Mouse (Mus musculus): ENCODE results near the gene Klf13. TPM values are rescaled to one million over a fixed set of nuclear protein-coding genes. Genes with fewer than 3 reads are reported as not detected.
A peak's percentile ranks its signal among the peaks of the same experiment; 100 is the strongest.

Gene Klf13
- polyA plus RNA-seq, 1 experiment from 2014 or later = 134 TPM

DNA sequence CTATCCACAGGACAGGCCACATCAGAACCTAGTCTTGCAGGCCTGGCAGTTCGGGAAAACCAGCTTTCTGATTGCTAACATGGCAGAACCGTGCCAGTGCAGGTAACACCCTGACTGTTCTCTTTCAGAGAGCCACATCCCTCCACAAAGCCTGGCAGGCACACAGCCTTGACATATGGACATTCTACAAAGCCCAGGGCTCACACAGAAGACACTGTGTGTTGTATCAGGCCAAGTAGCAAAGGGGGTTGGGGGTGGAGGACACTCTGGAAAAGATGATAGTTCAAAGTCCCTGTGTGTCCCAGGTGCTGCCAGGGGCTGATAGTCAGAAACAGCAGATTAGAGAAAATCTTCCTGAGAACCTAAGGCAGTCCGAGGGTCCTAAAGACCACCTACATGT is 12.2 kb downstream of the Klf13 start:
- no peak for DNase-seq (ENCODE audit: low spot score)

DNA sequence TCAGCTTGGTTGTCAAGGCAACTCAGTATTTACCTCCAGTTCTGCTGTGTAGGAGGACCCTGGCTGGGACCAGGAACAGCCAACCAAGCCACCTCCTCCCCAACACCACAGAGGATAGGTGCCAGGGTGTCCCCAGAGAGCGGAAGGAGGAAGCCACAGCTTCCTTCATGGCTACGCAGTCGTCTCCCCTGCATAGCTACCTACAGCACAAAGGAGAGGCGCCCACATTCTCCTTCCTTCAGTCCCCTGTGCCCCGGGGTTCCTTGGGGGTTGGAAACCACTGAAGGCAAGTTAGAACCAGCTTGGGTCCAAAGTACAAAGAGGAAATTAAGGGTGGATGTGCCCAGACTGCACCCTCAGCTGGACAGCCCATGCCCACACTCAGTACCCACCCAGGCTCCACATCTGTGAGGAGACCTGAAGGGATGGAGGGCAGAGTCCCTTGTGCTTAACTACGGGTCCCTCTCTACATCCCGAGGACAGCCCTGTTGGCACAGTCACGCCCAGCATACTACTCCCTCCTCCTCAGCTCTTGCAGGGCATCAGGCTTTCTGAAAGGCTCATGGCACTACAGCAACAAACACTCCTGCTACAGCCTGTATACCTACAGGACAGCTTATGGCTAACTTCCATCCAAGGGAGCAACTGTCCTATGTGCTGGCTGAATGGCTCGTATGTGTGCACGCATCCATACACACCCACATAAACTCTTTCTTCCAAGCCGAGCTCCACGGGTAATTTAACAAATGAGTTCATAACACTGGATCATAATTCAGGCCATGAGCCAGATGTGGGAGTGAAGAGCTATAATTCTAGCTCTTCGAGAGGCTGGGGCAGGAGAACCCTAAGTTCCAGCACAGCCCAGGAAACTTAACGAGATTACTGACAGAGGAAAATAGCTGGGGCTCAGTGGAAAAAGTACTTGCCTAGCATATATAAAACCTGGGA is 13.0 kb downstream of the Klf13 start:
- peak; percentile 78 for DNase-seq (ENCODE audit: low spot score)

DNA sequence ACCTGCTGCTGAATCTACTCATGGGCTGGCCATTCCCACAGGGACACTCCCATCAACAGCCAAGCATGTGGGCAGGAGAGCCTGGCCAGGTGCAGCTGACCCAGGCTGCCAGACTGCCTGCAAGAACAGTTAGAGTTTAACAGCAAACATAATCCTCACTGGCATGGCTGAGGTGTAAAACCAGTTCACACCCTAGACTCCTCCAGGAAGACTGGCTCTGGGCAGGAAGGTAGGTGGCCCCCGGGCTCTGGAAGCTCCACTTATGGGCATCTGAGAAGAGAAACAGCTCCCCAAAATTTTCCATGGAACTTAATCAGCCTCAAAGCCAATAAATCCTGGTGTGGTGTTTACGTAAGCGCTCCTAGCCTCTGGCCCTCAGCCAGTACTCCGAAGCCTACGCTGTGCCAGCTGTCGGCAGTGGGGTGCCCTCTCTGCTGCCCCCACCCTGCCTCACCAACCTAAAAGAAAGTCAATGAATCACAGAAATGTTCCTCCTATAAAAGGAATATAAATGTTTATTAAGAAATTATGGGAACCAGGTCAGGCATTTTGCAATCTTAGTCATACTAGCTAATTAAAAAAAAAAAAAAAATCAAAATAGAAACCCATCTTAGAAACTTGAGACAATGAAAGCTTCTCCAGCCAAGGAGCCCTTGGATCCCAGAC is 13.8 kb downstream of the Klf13 start:
- DNase-seq (ENCODE audit: low spot score) = no peak

DNA sequence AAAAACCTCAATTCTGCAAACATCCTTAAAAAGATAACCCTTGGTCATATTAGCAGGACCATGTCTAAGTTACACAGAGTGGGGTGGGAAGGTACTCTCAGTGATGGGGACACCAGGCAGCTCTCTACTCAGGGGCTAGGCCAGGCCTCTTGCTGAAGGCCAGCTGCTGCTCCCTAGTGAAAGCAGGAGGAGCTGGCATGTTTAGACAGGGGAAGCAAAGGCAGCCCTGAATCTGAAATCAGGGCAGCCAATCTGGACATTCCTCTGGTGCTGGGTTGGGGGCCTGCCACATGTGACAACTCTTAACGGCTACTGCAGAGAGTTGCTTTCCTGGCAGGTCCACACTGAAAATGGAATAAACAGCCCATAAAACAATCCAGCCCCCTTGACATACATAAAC is 14.6 kb downstream of the Klf13 start:
- no peak for DNase-seq (ENCODE audit: low spot score)

DNA sequence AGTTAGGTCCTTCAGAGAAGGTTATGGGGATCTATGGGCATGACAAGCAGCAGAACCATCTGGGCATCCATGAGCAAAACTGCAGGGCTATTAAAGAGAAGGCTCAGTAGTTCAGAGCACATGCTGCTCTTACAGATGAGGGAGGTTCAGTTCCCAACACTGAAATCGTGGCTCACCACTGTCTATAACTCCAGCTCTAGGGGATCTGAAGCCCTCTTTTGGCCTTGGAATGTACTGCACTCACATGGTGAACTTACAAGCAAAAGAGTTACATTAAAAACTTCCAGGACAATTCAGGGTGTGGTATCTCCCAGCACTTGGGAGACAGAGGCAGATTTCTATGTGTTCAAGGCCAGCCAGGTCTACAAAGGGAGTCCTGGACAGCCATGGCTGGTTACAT is 15.7 kb downstream of the Klf13 start:
- DNase-seq (ENCODE audit: low spot score) = no peak

DNA sequence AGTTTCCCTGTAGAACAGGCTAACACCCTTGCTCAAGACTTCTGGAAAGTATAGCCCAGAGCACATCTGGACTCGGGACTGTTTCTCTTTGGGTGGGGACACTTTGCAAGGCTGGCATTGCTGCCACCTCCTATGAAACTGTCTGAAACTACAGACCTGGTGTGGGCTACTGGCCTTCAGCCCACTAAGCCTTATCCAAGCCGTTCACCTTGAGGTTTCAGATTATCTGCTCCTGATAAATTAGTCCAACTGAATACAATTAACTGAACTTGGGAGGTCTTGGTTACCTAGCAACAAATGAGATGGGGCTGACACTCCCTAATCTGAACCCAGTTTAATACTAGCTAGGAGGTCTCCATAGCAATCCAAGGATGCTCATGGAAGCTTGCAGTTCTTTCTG is 16.1 kb downstream of the Klf13 start:
- DNase-seq (ENCODE audit: low spot score) = no peak

DNA sequence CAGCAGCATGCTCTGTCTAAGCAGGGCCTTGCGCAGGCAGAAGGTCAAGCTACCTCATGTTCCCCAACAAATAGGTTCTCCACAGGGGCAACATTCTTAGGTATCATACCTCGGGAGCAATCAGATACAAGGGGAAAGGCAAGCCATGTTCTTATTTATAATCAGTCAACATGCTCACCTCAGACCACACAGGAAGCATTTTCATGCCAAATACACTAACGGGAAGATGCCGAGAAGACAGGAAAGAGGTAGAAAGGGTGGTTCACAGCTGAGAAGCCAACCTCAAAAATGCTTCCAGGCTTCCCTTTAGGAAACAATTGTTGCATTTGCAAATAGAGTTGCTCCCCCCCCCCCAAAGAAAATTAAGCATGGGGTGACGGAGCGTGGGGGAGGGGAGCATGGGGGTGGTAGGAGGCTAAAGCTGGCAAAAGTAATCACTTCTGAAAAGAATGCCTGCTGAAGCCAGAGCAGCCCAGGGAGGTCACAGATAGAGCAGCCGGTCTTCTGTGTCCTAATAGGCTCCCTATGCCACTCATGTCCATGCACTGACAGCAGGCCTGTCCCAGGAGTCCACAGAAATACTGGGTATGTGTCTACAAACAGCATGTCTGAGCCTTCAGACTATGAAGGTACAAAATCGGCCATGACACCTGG is 16.7 kb downstream of the Klf13 start:
- peak; percentile 52 for DNase-seq (ENCODE audit: low spot score)

DNA sequence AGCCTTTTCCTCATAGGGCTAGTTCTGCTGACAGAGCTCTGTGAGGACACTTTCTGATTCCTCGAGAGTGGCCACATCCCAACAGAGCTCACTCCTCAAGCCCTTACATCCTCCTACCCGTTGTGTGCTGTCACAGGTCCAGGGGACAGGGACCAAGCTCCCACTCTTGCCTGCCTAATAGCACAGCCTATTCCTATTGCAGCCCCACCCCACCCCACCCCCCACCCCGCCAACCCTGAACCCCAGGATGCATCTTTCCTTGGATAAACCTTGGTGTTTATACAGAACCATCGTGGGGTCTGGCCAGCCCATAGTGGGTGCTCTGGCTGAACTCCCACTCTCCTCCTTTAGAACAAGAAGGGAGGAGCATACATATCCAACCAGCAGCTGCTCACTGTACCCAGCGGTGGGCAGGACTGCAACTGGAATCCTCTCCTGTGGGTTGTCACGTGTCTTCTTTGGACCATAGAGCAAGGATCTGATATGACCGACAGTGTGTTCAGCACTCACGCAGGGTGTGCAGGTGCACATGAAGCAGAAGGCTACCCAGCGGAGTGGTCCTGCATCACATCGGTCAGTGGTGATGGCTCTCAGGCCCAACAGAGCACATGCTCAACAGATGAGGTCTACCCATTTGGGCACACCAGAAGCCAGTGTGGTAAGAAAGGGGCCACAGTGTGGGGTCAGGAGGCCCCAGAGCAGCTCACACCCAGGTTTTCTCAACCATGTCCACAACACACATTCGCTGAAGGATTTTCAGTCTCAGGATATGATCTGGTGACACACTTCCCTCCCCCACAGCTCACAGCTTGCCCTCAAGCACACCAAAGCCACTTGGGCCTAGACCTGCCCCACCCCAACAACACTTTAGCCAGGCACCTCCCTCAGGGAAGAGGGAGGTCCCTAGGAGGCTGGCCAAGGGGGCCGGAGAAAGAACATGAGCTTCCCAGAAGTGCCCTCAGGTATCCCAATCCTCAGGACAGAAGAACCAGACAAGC is 19.6 kb downstream of the Klf13 start:
- DNase-seq (ENCODE audit: low spot score) = no peak

DNA sequence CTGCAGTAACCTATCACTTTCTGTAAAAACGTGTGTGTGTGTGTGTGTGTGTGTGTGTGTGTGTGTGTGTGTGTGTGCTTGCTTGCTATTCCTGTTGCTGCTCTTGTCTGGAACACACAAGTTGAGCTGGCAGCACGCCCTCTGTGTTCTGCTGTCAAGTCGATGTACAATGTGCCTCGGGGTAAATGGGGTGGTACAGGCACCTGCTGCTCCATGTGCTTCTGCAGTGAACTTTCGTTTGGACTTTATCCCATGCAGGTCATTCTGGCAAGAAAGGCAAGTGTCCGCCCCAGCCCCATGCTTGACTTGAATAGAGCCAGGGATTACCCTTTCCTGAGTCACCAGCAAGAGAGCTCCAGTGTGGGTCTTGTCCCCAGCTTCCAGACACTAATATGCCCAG is 21.0 kb downstream of the Klf13 start:
- DNase-seq (ENCODE audit: low spot score) = no peak

DNA sequence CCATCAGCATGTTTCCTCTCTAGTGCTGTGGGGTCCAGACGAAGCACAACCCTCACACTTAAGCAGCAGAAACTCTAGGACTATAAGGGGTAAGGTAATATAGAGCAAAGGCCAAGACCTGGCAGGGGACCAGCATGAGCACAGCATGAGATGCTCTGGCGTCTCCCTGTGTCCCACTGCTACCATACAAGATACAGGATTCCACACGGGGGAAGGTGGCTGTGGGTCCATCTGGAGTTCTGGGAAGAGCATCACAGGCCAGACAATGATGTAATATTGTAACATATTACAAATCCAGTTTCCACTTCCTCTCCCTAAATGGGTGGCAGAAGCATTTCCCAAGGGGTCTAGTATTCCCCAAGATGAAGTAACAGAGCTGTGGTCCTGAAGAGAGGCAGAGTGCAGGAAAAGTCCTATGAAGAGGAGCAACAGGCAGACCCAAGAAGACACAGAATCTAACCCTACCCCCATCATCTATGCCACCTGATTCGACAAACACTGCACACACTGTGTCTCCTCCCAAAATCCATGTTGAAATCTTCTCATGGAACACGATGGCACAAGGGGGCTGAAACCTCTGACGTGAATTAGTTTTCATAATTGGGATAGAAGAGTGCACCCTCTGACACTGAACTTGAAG is 22.3 kb downstream of the Klf13 start, which contains the start of gene E030018B13Rik:
TSS of gene E030018B13Rik (plus strand) at position 590 of the 640 bp plus-strand sequence.
- no peak for DNase-seq (ENCODE audit: low spot score)

DNA sequence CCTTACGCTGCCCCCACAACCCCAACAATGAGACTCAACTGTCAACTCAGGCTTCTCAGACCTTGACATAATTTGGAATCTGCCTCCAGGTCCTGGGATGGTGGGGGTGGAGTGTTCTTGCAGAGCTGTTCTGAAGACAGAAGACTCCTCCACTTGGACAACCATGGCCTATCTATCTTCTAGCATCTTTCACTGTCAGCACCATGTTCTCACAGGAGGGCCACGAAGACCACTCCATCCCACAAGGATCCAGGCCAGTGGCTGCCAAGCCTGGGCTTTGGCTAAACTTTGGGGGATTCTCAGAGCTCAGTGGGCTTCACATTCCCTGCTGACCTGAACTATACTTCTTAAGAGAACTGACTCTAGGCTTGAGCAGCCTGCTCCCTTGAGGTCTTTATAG is 23.8 kb downstream of the Klf13 start:
- DNase-seq (ENCODE audit: low spot score) = no peak

DNA sequence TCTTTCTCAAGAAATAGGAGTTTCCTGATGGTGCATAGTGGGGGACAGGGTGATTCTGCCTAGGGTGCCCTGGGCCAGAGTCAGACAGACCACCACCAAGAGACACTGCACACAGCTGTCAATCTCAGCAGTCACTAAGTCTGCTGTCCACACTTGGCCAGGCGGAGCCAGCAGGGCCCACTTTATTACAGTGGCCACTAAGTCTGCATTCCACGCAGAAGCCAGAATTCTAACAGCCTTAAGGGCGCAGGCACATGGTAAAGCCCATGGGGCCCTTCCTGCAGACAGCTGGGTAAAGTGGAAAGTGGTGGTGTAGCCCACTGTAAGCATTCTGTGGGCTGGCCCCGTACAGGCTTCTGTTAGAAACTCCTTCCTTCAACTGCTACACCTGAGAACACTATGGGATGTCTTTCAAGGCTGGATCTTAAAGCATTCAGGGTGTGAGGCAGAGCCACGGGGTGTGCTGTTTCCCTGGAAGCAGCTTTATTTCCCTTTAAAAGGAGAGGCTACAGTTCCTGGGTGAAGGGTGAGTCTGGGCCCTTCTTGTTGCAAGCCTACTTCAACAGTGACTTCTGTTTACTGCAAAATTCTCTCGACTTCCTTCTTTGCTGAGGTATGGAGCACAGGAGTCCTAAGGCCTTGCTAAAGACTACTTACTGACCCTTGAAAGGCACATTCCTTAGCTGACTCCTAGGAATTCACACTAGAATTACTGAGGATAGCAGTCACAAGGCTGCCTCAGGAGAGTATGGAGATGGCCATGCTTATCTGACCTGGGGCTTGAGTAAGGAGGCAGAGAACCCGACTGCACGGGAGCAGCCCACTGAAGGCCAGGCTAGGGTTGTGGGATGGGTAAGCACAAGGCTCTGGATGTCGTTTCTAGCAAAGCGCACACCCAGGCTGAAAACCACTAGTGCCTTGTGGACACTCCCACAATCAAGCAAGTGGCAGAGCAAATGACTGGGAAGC is 24.7 kb downstream of the Klf13 start:
- DNase-seq (ENCODE audit: low spot score) = no peak

DNA sequence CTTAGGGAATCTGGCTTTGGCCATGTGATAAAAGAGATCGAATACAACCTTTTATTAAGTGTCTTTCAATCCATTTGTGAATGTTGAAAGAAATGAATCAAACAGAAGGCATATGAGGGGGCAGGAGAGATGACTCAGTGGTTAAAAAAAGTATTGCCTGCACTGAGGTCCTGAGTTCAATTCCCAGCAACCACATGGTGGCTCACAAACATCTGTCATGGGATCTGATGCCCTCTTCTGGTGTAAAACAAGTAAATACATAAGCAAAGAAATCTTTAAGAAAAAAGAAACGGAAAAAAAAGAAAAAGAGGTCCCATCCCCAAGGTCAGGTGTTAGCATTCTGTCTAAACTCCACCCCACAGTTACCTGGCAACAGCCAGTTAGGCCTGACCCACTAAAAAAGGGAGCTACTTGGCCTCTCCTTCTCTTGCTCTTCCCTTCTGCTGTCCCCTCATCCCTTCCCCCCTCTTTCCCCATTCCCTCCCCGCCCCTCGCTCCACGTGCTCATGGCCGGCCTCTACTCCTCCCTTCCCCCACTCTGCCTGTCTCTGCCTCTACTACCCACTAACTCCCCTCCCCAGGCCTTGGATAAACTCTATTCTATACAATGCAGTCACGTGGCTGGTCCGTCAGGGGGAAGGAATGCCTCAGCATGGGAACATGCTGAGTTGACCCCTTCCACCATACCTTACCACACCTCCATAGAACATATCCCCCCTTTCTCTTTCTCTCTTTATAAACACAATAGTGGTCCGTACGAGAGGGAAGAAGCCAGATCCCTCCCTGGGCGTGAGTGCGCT is 25.6 kb downstream of the Klf13 start:
- DNase-seq (ENCODE audit: low spot score) = no peak

DNA sequence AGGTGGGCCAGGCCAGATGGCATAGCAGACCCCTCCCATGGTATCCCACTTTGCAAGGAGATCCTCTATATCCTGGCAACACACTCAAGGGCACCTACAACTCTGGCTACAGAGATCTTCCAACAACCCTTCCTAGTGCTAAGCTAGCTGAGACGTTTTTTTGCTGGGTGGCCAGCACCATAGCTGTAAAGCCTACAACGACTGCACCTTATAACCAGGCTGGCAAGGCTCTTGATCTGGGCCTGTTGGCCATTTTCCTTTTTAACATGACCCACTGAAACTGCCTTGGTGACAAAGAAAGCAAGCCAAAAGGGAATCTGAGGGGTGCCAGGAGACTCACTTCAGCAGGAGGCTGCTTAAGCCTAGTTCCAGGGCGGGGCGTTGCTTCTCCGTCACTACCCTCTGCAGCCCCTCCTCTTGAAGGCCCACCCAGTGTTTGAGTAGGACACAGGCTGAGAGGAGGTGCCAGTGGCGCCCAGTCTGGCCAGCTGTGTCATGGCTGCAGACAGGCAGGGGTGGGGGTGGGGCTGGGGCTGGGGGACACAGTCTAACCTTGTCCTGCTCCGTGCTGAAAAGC is 26.4 kb downstream of the Klf13 start:
- no peak for DNase-seq (ENCODE audit: low spot score)

DNA sequence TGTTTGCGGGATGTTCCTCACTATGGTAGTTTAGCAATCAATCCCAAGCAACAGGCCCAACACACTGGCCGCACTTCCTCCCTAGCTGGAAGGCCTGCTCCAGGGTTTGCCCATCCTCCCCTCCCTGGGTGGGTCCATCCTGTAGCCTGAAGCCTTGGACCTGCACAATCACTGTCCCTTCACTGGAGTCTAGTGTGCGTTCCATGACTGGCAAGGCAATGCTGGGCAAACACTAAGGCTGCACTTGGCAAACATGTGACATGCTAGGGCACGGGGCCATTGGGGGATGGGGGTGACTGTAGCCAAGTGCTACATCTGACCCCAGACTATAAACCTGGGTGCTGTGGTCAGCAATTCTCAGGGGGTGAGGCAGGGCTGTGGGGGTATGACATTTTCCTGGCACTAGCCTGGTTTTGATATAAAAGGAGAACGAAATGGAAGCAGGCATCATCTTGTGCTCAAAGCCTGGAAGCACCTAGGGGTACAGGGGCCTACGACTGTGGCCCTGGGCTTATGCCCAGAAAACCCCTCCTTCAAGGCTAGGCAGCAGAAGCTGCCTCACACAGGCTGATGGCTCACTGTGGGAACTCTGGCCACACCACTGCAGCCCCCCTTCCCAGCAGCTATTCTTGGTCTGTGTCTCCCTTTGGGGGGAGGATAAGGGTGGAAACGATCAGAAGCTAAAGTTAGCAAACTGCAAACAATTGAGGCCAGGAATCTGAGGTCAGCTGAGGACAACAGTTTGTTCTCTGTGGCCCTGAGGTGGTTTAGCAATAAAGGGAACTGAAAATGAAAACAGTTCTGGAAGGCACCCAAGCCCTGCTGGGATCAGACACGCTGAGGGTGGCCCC is 27.1 kb downstream of the Klf13 start:
- DNase-seq (ENCODE audit: low spot score) = no peak

DNA sequence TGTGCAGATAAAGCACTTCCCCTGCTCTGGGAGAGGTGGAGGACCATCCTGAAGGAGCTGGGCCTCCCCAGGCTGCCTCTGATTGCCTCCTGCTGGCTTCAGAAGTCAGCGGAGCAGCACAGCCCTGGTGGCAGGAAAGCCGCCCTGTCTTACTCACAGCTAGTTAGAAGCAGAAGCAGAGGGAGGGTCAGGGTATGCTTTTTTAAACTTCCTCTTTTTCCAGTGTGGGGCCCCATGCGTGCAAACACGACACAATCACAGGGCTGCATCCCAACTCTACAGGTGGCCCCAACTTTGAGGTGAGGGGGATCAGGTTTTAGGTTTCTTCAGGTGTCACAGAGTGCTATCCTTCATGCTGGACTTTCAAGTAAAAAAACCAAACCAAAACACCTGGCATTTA is 27.8 kb downstream of the Klf13 start:
- peak; percentile 53 for DNase-seq (ENCODE audit: low spot score)

DNA sequence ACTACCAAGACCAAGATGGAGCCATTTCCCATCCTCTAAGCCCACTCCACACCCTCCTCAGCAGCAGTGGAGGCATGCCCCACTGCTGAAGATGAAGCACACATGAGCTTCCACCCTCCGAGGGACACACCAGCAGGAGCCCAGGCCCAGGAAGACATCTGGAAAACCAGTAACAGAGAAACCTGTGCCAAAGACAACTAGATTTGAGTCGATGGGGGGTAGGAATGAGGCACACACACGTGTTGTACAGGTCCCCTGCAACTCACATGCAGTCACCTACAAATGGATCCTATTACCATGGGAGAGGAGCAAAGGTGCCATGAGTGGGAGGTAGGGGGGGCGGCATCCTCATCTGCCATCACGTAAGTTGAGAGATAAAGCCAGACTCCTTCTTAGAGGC is 28.5 kb downstream of the Klf13 start:
- no peak for DNase-seq (ENCODE audit: low spot score)

All from thymus, postnatal 0 days (tissue).